Mouse (Mus musculus): ENCODE data around the gene Utrn. TPM values are rescaled to one million over a fixed set of nuclear protein-coding genes. Genes with fewer than 3 reads are reported as not detected.

The Utrn gene
- polyA plus RNA-seq, 1 experiment = 35.6 TPM

- no peak overlapping the region for H3K4me3 ChIP-seq (ENCODE audit: insufficient read depth, low read length)
- H3K4me1 ChIP-seq (ENCODE audit: control insufficient read depth, insufficient read depth, low read length) = peaks cover 2% of the 10 kb centered on the region; the same call in 1 of the 2 replicates
- TF ChIP-seq CTCF (IDR thresholded peaks at IDR 0.05; ENCODE audit: extremely low read depth, insufficient read depth, low read length) (no peak), POLR2A (IDR thresholded peaks at IDR 0.05; ENCODE audit: extremely low read depth, insufficient read depth, low read length) (no peak)
- H3K27ac ChIP-seq (ENCODE audit: insufficient read depth, low read length) = no peak overlapping the region
Measured at GRCm38 (mm10) chr10:12722111-12722510, 147.1 kb downstream of the Utrn start.

GRCm38 (mm10) chr10:12718386-12718785 is 150.8 kb downstream of the Utrn start:
- H3K27ac ChIP-seq (ENCODE audit: insufficient read depth, low read length) = no peak overlapping the region
- no peaks in the 10 kb centered on the region for H3K4me1 ChIP-seq (ENCODE audit: control insufficient read depth, insufficient read depth, low read length)
- H3K4me3 ChIP-seq (ENCODE audit: insufficient read depth, low read length) = no peak overlapping the region
- no peak for TF ChIP-seq CTCF (IDR thresholded peaks at IDR 0.05; ENCODE audit: extremely low read depth, insufficient read depth, low read length)

GRCm38 (mm10) chr10:12717381-12717780 is 151.8 kb downstream of the Utrn start:
- Histone ChIP-seq H3K27ac (ENCODE audit: insufficient read depth, low read length) (no peak overlapping the region), H3K4me1 (ENCODE audit: control insufficient read depth, insufficient read depth, low read length) (no peaks in the 10 kb centered on the region), H3K4me3 (ENCODE audit: insufficient read depth, low read length) (no peak overlapping the region)
- no peak for TF ChIP-seq POLR2A (IDR thresholded peaks at IDR 0.05; ENCODE audit: extremely low read depth, insufficient read depth, low read length)
- TF ChIP-seq CTCF (IDR thresholded peaks at IDR 0.05; ENCODE audit: extremely low read depth, insufficient read depth, low read length) = no peak

- H3K27ac ChIP-seq (ENCODE audit: insufficient read depth, low read length) = no peak overlapping the region
- TF ChIP-seq POLR2A (IDR thresholded peaks at IDR 0.05; ENCODE audit: extremely low read depth, insufficient read depth, low read length) = no peak
- TF ChIP-seq CTCF (IDR thresholded peaks at IDR 0.05; ENCODE audit: extremely low read depth, insufficient read depth, low read length) = no peak
- no peaks in the 10 kb centered on the region for H3K4me1 ChIP-seq (ENCODE audit: control insufficient read depth, insufficient read depth, low read length)
- no peak overlapping the region for H3K4me3 ChIP-seq (ENCODE audit: insufficient read depth, low read length)
Measured at GRCm38 (mm10) chr10:12716657-12717327, 152.4 kb downstream of the Utrn start.

- H3K4me3 ChIP-seq (ENCODE audit: insufficient read depth, low read length) = no peak overlapping the region
- no peaks in the 10 kb centered on the region for H3K4me1 ChIP-seq (ENCODE audit: control insufficient read depth, insufficient read depth, low read length)
- H3K27ac ChIP-seq (ENCODE audit: insufficient read depth, low read length) = no peak overlapping the region
- no peak for TF ChIP-seq POLR2A (IDR thresholded peaks at IDR 0.05; ENCODE audit: extremely low read depth, insufficient read depth, low read length)
- no peak for TF ChIP-seq CTCF (IDR thresholded peaks at IDR 0.05; ENCODE audit: extremely low read depth, insufficient read depth, low read length)
Measured at GRCm38 (mm10) chr10:12713236-12713855, 155.8 kb downstream of the Utrn start.

- H3K27ac ChIP-seq (ENCODE audit: insufficient read depth, low read length) = no peak overlapping the region
- no peak overlapping the region for H3K4me3 ChIP-seq (ENCODE audit: insufficient read depth, low read length)
- no peaks in the 10 kb centered on the region for H3K4me1 ChIP-seq (ENCODE audit: control insufficient read depth, insufficient read depth, low read length)
- TF ChIP-seq POLR2A (IDR thresholded peaks at IDR 0.05; ENCODE audit: extremely low read depth, insufficient read depth, low read length) (no peak), CTCF (IDR thresholded peaks at IDR 0.05; ENCODE audit: extremely low read depth, insufficient read depth, low read length) (no peak)
Measured at GRCm38 (mm10) chr10:12711332-12711831, 157.8 kb downstream of the Utrn start.

- no peak for TF ChIP-seq CTCF (IDR thresholded peaks at IDR 0.05; ENCODE audit: extremely low read depth, insufficient read depth, low read length)
- no peak for TF ChIP-seq POLR2A (IDR thresholded peaks at IDR 0.05; ENCODE audit: extremely low read depth, insufficient read depth, low read length)
- Histone ChIP-seq H3K4me3 (ENCODE audit: insufficient read depth, low read length) (no peak overlapping the region), H3K27ac (ENCODE audit: insufficient read depth, low read length) (no peak overlapping the region), H3K4me1 (ENCODE audit: control insufficient read depth, insufficient read depth, low read length) (no peaks in the 10 kb centered on the region)
Measured at GRCm38 (mm10) chr10:12706516-12706915, 162.6 kb downstream of the Utrn start.

- no peak overlapping the region for H3K27ac ChIP-seq (ENCODE audit: insufficient read depth, low read length)
- TF ChIP-seq POLR2A (IDR thresholded peaks at IDR 0.05; ENCODE audit: extremely low read depth, insufficient read depth, low read length) (no peak), CTCF (IDR thresholded peaks at IDR 0.05; ENCODE audit: extremely low read depth, insufficient read depth, low read length) (no peak)
- H3K4me3 ChIP-seq (ENCODE audit: insufficient read depth, low read length) = no peak overlapping the region
- no peaks in the 10 kb centered on the region for H3K4me1 ChIP-seq (ENCODE audit: control insufficient read depth, insufficient read depth, low read length)
Measured at GRCm38 (mm10) chr10:12705990-12706389, 163.2 kb downstream of the Utrn start.

- H3K27ac ChIP-seq (ENCODE audit: insufficient read depth, low read length) = no peak overlapping the region
- TF ChIP-seq CTCF (IDR thresholded peaks at IDR 0.05; ENCODE audit: extremely low read depth, insufficient read depth, low read length) (no peak), POLR2A (IDR thresholded peaks at IDR 0.05; ENCODE audit: extremely low read depth, insufficient read depth, low read length) (no peak)
- H3K4me1 ChIP-seq (ENCODE audit: control insufficient read depth, insufficient read depth, low read length) = no peaks in the 10 kb centered on the region
- H3K4me3 ChIP-seq (ENCODE audit: insufficient read depth, low read length) = no peak overlapping the region
Measured at GRCm38 (mm10) chr10:12704290-12704689, 164.9 kb downstream of the Utrn start.

- Histone ChIP-seq H3K4me1 (ENCODE audit: control insufficient read depth, insufficient read depth, low read length) (no peaks in the 10 kb centered on the region), H3K4me3 (ENCODE audit: insufficient read depth, low read length) (no peak overlapping the region), H3K27ac (ENCODE audit: insufficient read depth, low read length) (no peak overlapping the region)
- TF ChIP-seq CTCF (IDR thresholded peaks at IDR 0.05; ENCODE audit: extremely low read depth, insufficient read depth, low read length) (no peak), POLR2A (IDR thresholded peaks at IDR 0.05; ENCODE audit: extremely low read depth, insufficient read depth, low read length) (no peak)
Measured at GRCm38 (mm10) chr10:12703526-12703925, 165.6 kb downstream of the Utrn start.

Data from cortical plate, adult 2 months (tissue).